Mouse (Mus musculus): ENCODE data around the gene Eps8l3.
A peak's percentile ranks its signal among the peaks of the same experiment; 100 is the strongest.

- peak; percentile 41 for TF ChIP-seq CTCF (conservative IDR thresholded peaks at IDR 0.05; ENCODE audit: insufficient read depth, insufficient read length, low read depth, low read length)
- TF ChIP-seq POLR2A (IDR thresholded peaks at IDR 0.05; ENCODE audit: low read depth, low read length) = no peak
These were observed 54.6 kb downstream of the Eps8l3 start, which contains the start of gene Gstm7 for GRCm38 (mm10) chr3:107931670-107932069.
